ENCODE assay signal across 28 mouse cellular contexts in genomic region chr7:98066229-98066628, GRCm38 (mm10). TPM values are rescaled to one million over a fixed set of nuclear protein-coding genes. Genes with fewer than 3 reads are reported as not detected.
A peak's percentile ranks its signal among the peaks of the same experiment; 100 is the strongest.
DNase-seq lines count a peak whose midpoint lies in the region; ATAC-seq and TF ChIP-seq lines count a peak whose summit lies in the region.
"Had no signal": no experiment of that assay in that cellular context is flagged by ENCODE, and none has a peak within 500 bp of the region (broad histone marks: within the 10 kb centered on the region; RNA-seq: fewer than 3 reads in every experiment).

No protein-coding gene starts in this region.

- peak; percentile 4 for DNase-seq in adrenal gland, postnatal 14 days
- no peak for DNase-seq in adrenal gland, postnatal 36 days
- DNase-seq in intestine, embryonic 14.5 days (ENCODE audit: low spot score) = no peak
- DNase-seq in liver, embryonic 13.5 days = no peak
- no peak for DNase-seq in adrenal gland, postnatal 4 days (ENCODE audit: low spot score in 2 of 2)
- no peak for DNase-seq in embryo, embryonic 9.5 days (ENCODE audit: extremely low spot score)
- DNase-seq: adrenal gland, postnatal 10 days; cerebellum, adult 18-20 months; cerebellum, postnatal 10 days; heart, adult 18-20 months; heart, postnatal 36 days; kidney, adult 18-20 months; kidney, postnatal 36 days; left cerebral cortex, postnatal 4 days; spleen, adult 18-20 months; thymus, postnatal 25 days had no signal

- peaks cover 18% of the 10 kb centered on the region; the same call in 1 of the 2 replicates for H3K36me3 ChIP-seq in intestine, embryonic 14.5 days (ENCODE audit: control insufficient read depth, insufficient read depth, low read length)
- peaks cover 89% of the 10 kb centered on the region for H3K36me3 ChIP-seq in intestine, postnatal 0 days (ENCODE audit: control insufficient read depth, insufficient read depth)
- H3K36me3 ChIP-seq in C2C12 (ENCODE audit: control insufficient read depth, insufficient read depth) = no peaks in the 10 kb centered on the region
- H3K36me3 ChIP-seq in liver, embryonic 13.5 days = peaks cover 45% of the 10 kb centered on the region
- H3K36me3 ChIP-seq: G1E; lung, embryonic 15.5 days had no signal

- H3K27me3 ChIP-seq in intestine, embryonic 14.5 days (replicated peaks; ENCODE audit: control insufficient read depth, insufficient read depth, low read length) = no peaks in the 10 kb centered on the region
- H3K27me3 ChIP-seq in intestine, postnatal 0 days (replicated peaks; ENCODE audit: control insufficient read depth, insufficient read depth, low read length) = no peaks in the 10 kb centered on the region
- peaks cover 33% of the 10 kb centered on the region for H3K27me3 ChIP-seq in C2C12 (ENCODE audit: control insufficient read depth, insufficient read depth, insufficient read length)
- H3K27me3 ChIP-seq in liver, embryonic 13.5 days = no peaks in the 10 kb centered on the region
- H3K27me3 ChIP-seq: forebrain, embryonic 13.5 days; hindbrain, embryonic 12.5 days; lung, embryonic 15.5 days; neural tube, embryonic 12.5 days had no signal

- no peak overlapping the region for H3K4me2 ChIP-seq in intestine, embryonic 14.5 days (ENCODE audit: low read length)
- no peak overlapping the region for H3K4me2 ChIP-seq in intestine, postnatal 0 days (replicated peaks; ENCODE audit: low read depth)
- H3K4me2 ChIP-seq in liver, embryonic 13.5 days = no peak overlapping the region
- H3K4me2 ChIP-seq: forebrain, embryonic 13.5 days; heart, embryonic 11.5 days; hindbrain, embryonic 12.5 days; lung, embryonic 15.5 days; neural tube, embryonic 12.5 days had no signal

- H3K4me1 ChIP-seq in intestine, embryonic 14.5 days (replicated peaks; ENCODE audit: control insufficient read depth, insufficient read depth, low read length) = no peaks in the 10 kb centered on the region
- no peaks in the 10 kb centered on the region for H3K4me1 ChIP-seq in intestine, postnatal 0 days (replicated peaks; ENCODE audit: control insufficient read depth, insufficient read depth, low read length)
- H3K4me1 ChIP-seq in liver, embryonic 13.5 days (replicated peaks) = peaks cover 8% of the 10 kb centered on the region
- H3K4me1 ChIP-seq: forebrain, embryonic 13.5 days; hindbrain, embryonic 12.5 days; lung, embryonic 15.5 days; midbrain, embryonic 10.5 days; neural tube, embryonic 12.5 days had no signal

- H3K4me3 ChIP-seq in intestine, embryonic 14.5 days (ENCODE audit: low read depth, low read length) = no peak overlapping the region
- H3K4me3 ChIP-seq in intestine, postnatal 0 days (ENCODE audit: low read depth, low read length) = no peak overlapping the region
- no peak overlapping the region for H3K4me3 ChIP-seq in C2C12 (ENCODE audit: insufficient read depth, poor library complexity, severe bottlenecking)
- no peak overlapping the region for H3K4me3 ChIP-seq in liver, embryonic 13.5 days (replicated peaks)
- H3K4me3 ChIP-seq: forebrain, embryonic 13.5 days; hindbrain, embryonic 12.5 days; lung, embryonic 15.5 days; midbrain, embryonic 10.5 days; neural tube, embryonic 12.5 days had no signal

- no peak for TF ChIP-seq CTCF in intestine, postnatal 0 days (IDR thresholded peaks at IDR 0.05; ENCODE audit: low read depth)
- no peak for TF ChIP-seq CTCF in C2C12 (IDR thresholded peaks at IDR 0.05; ENCODE audit: control insufficient read depth, insufficient read depth, insufficient read length)

- no peaks in the 10 kb centered on the region for H3K79me3 ChIP-seq in C2C12 (ENCODE audit: low read depth)

- no peaks in the 10 kb centered on the region for H3K79me2 ChIP-seq in C2C12 (ENCODE audit: control insufficient read depth, insufficient read depth)

- no peak overlapping the region for H3K9ac ChIP-seq in intestine, embryonic 14.5 days (ENCODE audit: low read length)
- no peak overlapping the region for H3K9ac ChIP-seq in intestine, postnatal 0 days (ENCODE audit: low read depth, low read length)
- no peak overlapping the region for H3K9ac ChIP-seq in liver, embryonic 13.5 days
- H3K9ac ChIP-seq: forebrain, embryonic 13.5 days; hindbrain, embryonic 12.5 days; lung, embryonic 15.5 days; neural tube, embryonic 12.5 days had no signal

- H3K27ac ChIP-seq in intestine, embryonic 14.5 days (ENCODE audit: low read depth) = no peak overlapping the region
- H3K27ac ChIP-seq in intestine, postnatal 0 days (ENCODE audit: low read depth, low read length) = no peak overlapping the region
- H3K27ac ChIP-seq in liver, embryonic 13.5 days = no peak overlapping the region
- H3K27ac ChIP-seq: forebrain, embryonic 13.5 days; hindbrain, embryonic 12.5 days; hindbrain, postnatal 0 days; lung, embryonic 15.5 days; midbrain, embryonic 10.5 days; neural tube, embryonic 12.5 days had no signal

- 82% methylated on average over 11 of the region's 11 CpGs for WGBS in intestine, embryonic 14.5 days
- WGBS in intestine, postnatal 0 days = 69% methylated on average over 11 of the region's 11 CpGs
- WGBS in liver, embryonic 13.5 days (ENCODE audit: insufficient replicate concordance) = 55% methylated on average over 11 of the region's 11 CpGs

- 0 out of 2 replicates have a peak, but pooled peaks have one; percentile 29 for ATAC-seq in intestine, embryonic 14.5 days (replicated peaks; ENCODE audit: low FRiP score, low TSS enrichment, low read depth)
- ATAC-seq in intestine, postnatal 0 days = no peak
- ATAC-seq in liver, embryonic 13.5 days (ENCODE audit: low read depth) = peak; percentile 48; the same call in 1 of the 2 replicates
- ATAC-seq: forebrain, embryonic 13.5 days; hindbrain, postnatal 0 days; midbrain, embryonic 16.5 days; Patski had no signal

- no peak overlapping the region for H3ac ChIP-seq in C2C12 (ENCODE audit: control insufficient read depth, insufficient read length, low read depth)

- no peaks in the 10 kb centered on the region for H3K9me3 ChIP-seq in intestine, embryonic 14.5 days (ENCODE audit: control insufficient read depth, low read length)
- no peaks in the 10 kb centered on the region for H3K9me3 ChIP-seq in intestine, postnatal 0 days (ENCODE audit: control insufficient read depth)
- H3K9me3 ChIP-seq in liver, embryonic 13.5 days (replicated peaks) = no peaks in the 10 kb centered on the region
- H3K9me3 ChIP-seq: forebrain, embryonic 13.5 days; G1E; hindbrain, embryonic 12.5 days; lung, embryonic 15.5 days; midbrain, embryonic 10.5 days; neural tube, embryonic 12.5 days had no signal

TF ChIP-seq in C2C12, 6 proteins besides CTCF, POLR2A, EP300 and RAD21:
- no peak for TF ChIP-seq USF1 (IDR thresholded peaks at IDR 0.05; ENCODE audit: low read depth)
- TF ChIP-seq FOSL1 (IDR thresholded peaks at IDR 0.05; ENCODE audit: insufficient read depth, low read length, poor library complexity, severe bottlenecking) = no peak
- peak; percentile 76 for TF ChIP-seq MYOD1 (IDR thresholded peaks at IDR 0.05; ENCODE audit: control insufficient read depth, insufficient read length, low read depth)
- no peak for TF ChIP-seq MYOG (IDR thresholded peaks at IDR 0.05; ENCODE audit: control insufficient read depth, extremely low read depth, insufficient read length)
- no peak for TF ChIP-seq MAX (IDR thresholded peaks at IDR 0.05)
- TF ChIP-seq CEBPB (IDR thresholded peaks at IDR 0.05; ENCODE audit: low read depth) = no peak

RNA-seq across cellular contexts. Expression of gene Myo7a, which starts 53.1 kb away (rescaled TPM):
- total RNA-seq in adrenal gland, postnatal 14 days (2021) = 58.6 and 86.2 TPM in 2 replicates
- total RNA-seq in adrenal gland, postnatal 36 days (2021) = 100 to 1,000 TPM; 102 to 124 TPM
- polyA plus RNA-seq in intestine, embryonic 14.5 days (2014; fragmentation: Nextera tagmentation; extraction: Ambion mirVana) = 16.3 and 17.2 TPM in 2 replicates
- 24.0 and 25.0 TPM in 2 replicates for polyA plus RNA-seq in intestine, postnatal 0 days (2015; fragmentation: Nextera tagmentation; extraction: Ambion mirVana)
- polyA plus RNA-seq in C2C12 (2012; fragmentation: generic; extraction: Trizol) = 0.06 TPM
- 8.0 and 8.3 TPM in 2 replicates for polyA plus RNA-seq in liver, embryonic 13.5 days (2015; fragmentation: Nextera tagmentation; extraction: Ambion mirVana)
- total RNA-seq in adrenal gland, postnatal 4 days (2021) = 100 to 1,000 TPM; 132 to 153 TPM
